Mouse (Mus musculus) hindbrain, embryonic 11.5 days (tissue): ENCODE data around the gene D10Wsu102e. TPM values are rescaled to one million over a fixed set of nuclear protein-coding genes. Genes with fewer than 3 reads are reported as not detected.
"Not testable (repeated sequence)": the region's sequence is repeated elsewhere in the genome, so short reads cannot be mapped to it uniquely, and the experiment has no call there.

Experiments
- ATAC-seq: fragments of 200-750 bp; cut with Nextera tagmentation; 2 replicates; pipeline ENCODE4 v1.8.0; 2017; ENCODE audit warnings: mild to moderate bottlenecking, moderate TSS enrichment, moderate library complexity; ENCODE audit not compliant: low FRiP score
- DNase-seq: peaks from one replicate; pipeline ENCODE4 v3.0.0-alpha.2; 2015; ENCODE audit warnings: low spot score
- H3K27ac ChIP-seq: fragments of 300-500 bp; sonication (generic); 2 replicates; pipeline ENCODE4 v1.5.1; 2014; ENCODE audit warnings: mild to moderate bottlenecking, low read depth, low read length
- H3K27me3 ChIP-seq: fragments of 300-500 bp; sonication (generic); 2 replicates; pipeline ENCODE4 v1.6.1; 2014; ENCODE audit warnings: mild to moderate bottlenecking, low read length, moderate library complexity, mixed read lengths; ENCODE audit not compliant: control insufficient read depth, insufficient read depth
- H3K36me3 ChIP-seq: fragments of 300-500 bp; sonication (generic); 2 replicates; pipeline ENCODE4 v1.6.1; 2014; ENCODE audit warnings: mild to moderate bottlenecking, low read length, moderate library complexity, mixed read lengths; ENCODE audit not compliant: control insufficient read depth, insufficient read depth
- H3K4me1 ChIP-seq: fragments of 300-500 bp; sonication (generic); replicated peaks from 2 replicates; pipeline ENCODE4 v1.6.1; 2014; ENCODE audit warnings: low read length, mixed read lengths; ENCODE audit not compliant: control insufficient read depth, insufficient read depth
- H3K4me2 ChIP-seq: fragments of 300-500 bp; sonication (generic); replicated peaks from 2 replicates; pipeline ENCODE4 v1.6.1; 2014; ENCODE audit warnings: mild to moderate bottlenecking, low read depth, low read length
- H3K4me3 ChIP-seq: fragments of 300-500 bp; sonication (generic); 2 replicates; pipeline ENCODE4 v1.5.1; 2014; ENCODE audit warnings: low read depth, low read length
- H3K9ac ChIP-seq: fragments of 300-500 bp; sonication (generic); 2 replicates; pipeline ENCODE4 v1.6.1; 2014; ENCODE audit warnings: low read depth, low read length
- H3K9me3 ChIP-seq: fragments of 300-500 bp; sonication (generic); 2 replicates; pipeline ENCODE4 v1.6.1; 2016; ENCODE audit warnings: low read length; ENCODE audit not compliant: control insufficient read depth
- WGBS: fragments of 180-500 bp; shearing (Covaris S2); extraction: QIAGEN DNeasy Blood & Tissue Kit; methylation state at CpG from one replicate; pipeline ENCODE4 v1.1.7; 2014; 5-methylcytosine and 5-hydroxymethylcytosine counted together
- polyA plus RNA-seq: library from polyadenylated mRNA; unstranded; fragments of >200 nt; fragmentation: Nextera tagmentation; extraction: Ambion mirVana; gene quantifications from 2 replicates; pipeline ENCODE4 v1.2.1, GENCODE M21; 2014

Gene D10Wsu102e
- polyA plus RNA-seq, 1 experiment from 2014 or later = 1.3 TPM

GRCm38 (mm10) chr10:83341226-83341625 lies 18.8 kb upstream of the D10Wsu102e start:
- Histone ChIP-seq H3K4me3 (no peak overlapping the region), H3K27me3 (peaks cover 10% of the 10 kb centered on the region; the same call in 1 of the 2 replicates), H3K9me3 (no peaks in the 10 kb centered on the region), H3K36me3 (no peaks in the 10 kb centered on the region), H3K4me1 (no peaks in the 10 kb centered on the region), H3K9ac (no peak overlapping the region), H3K4me2 (no peak overlapping the region), H3K27ac (no peak overlapping the region)
- ATAC-seq (no peak), DNase-seq (no peak)
- WGBS = 60% methylated on average over 2 of the region's 2 CpGs

- Histone ChIP-seq H3K4me1 (no peaks in the 10 kb centered on the region), H3K4me3 (no peak overlapping the region), H3K4me2 (no peak overlapping the region), H3K36me3 (no peaks in the 10 kb centered on the region), H3K27ac (no peak overlapping the region), H3K27me3 (no peaks in the 10 kb centered on the region), H3K9ac (no peak overlapping the region), H3K9me3 (no peaks in the 10 kb centered on the region)
- 95% methylated on average over 5 of the region's 5 CpGs for WGBS
- no peak for ATAC-seq
- no peak for DNase-seq
These were observed 16.9 kb upstream of the D10Wsu102e start for GRCm38 (mm10) chr10:83343171-83343570.

GRCm38 (mm10) chr10:83343828-83344685 lies 16.0 kb upstream of the D10Wsu102e start:
- Histone ChIP-seq H3K4me1 (no peaks in the 10 kb centered on the region), H3K27me3 (no peaks in the 10 kb centered on the region), H3K36me3 (no peaks in the 10 kb centered on the region), H3K4me3 (no peak overlapping the region), H3K4me2 (no peak overlapping the region), H3K27ac (no peak overlapping the region), H3K9ac (no peak overlapping the region), H3K9me3 (no peaks in the 10 kb centered on the region)
- WGBS = 61% methylated on average over 2 of the region's 2 CpGs
- DNase-seq (no peak), ATAC-seq (no peak)

GRCm38 (mm10) chr10:83345693-83346358 lies 14.2 kb upstream of the D10Wsu102e start:
- ATAC-seq = no peak
- no peaks in the 10 kb centered on the region for H3K9me3 ChIP-seq
- 37% methylated on average over 7 of the region's 7 CpGs for WGBS
- DNase-seq = no peak
- no peak overlapping the region for H3K27ac ChIP-seq
- no peak overlapping the region for H3K4me3 ChIP-seq
- no peak overlapping the region for H3K9ac ChIP-seq
- H3K4me2 ChIP-seq = no peak overlapping the region
- no peaks in the 10 kb centered on the region for H3K4me1 ChIP-seq
- no peaks in the 10 kb centered on the region for H3K27me3 ChIP-seq
- H3K36me3 ChIP-seq = no peaks in the 10 kb centered on the region

GRCm38 (mm10) chr10:83346359-83346736 lies 13.7 kb upstream of the D10Wsu102e start:
- H3K9me3 ChIP-seq = no peaks in the 10 kb centered on the region
- no peak overlapping the region for H3K27ac ChIP-seq
- H3K4me3 ChIP-seq = no peak overlapping the region
- DNase-seq (no peak), ATAC-seq (no peak)
- no peak overlapping the region for H3K4me2 ChIP-seq
- H3K27me3 ChIP-seq = no peaks in the 10 kb centered on the region
- H3K36me3 ChIP-seq = no peaks in the 10 kb centered on the region
- H3K9ac ChIP-seq = no peak overlapping the region
- WGBS = 87% methylated on average over 5 of the region's 5 CpGs
- no peaks in the 10 kb centered on the region for H3K4me1 ChIP-seq

GRCm38 (mm10) chr10:83347494-83347893 lies 12.5 kb upstream of the D10Wsu102e start:
- no peaks in the 10 kb centered on the region for H3K4me1 ChIP-seq
- no peak for ATAC-seq
- H3K36me3 ChIP-seq = no peaks in the 10 kb centered on the region
- no peak for DNase-seq
- WGBS = 29% methylated on average over 7 of the region's 7 CpGs
- H3K4me3 ChIP-seq = no peak overlapping the region
- no peak overlapping the region for H3K27ac ChIP-seq
- no peak overlapping the region for H3K9ac ChIP-seq
- H3K4me2 ChIP-seq = no peak overlapping the region
- no peaks in the 10 kb centered on the region for H3K9me3 ChIP-seq
- H3K27me3 ChIP-seq = no peaks in the 10 kb centered on the region

- 89% methylated on average over 2 of the region's 2 CpGs for WGBS
- Histone ChIP-seq H3K4me3 (no peak overlapping the region), H3K4me1 (no peaks in the 10 kb centered on the region), H3K4me2 (no peak overlapping the region), H3K27me3 (no peaks in the 10 kb centered on the region), H3K36me3 (no peaks in the 10 kb centered on the region), H3K9ac (no peak overlapping the region), H3K9me3 (no peaks in the 10 kb centered on the region), H3K27ac (no peak overlapping the region)
- DNase-seq (no peak), ATAC-seq (no peak)
These were observed 9.3 kb upstream of the D10Wsu102e start for GRCm38 (mm10) chr10:83350689-83351088.

- not testable (repeated sequence) for H3K4me3 ChIP-seq, H3K4me2 ChIP-seq, H3K9ac ChIP-seq, H3K9me3 ChIP-seq, DNase-seq, H3K27me3 ChIP-seq, H3K36me3 ChIP-seq, H3K4me1 ChIP-seq, ATAC-seq, H3K27ac ChIP-seq
- 83% methylated on average over 4 of the region's 4 CpGs for WGBS
These were observed 8.2 kb upstream of the D10Wsu102e start for GRCm38 (mm10) chr10:83351779-83352178.
